Mouse (Mus musculus): ENCODE data around the gene Lrat. TPM values are rescaled to one million over a fixed set of nuclear protein-coding genes. Genes with fewer than 3 reads are reported as not detected.

The Lrat gene
- polyA plus RNA-seq, 1 experiment from 2014 or later = 0.13 TPM

DNA sequence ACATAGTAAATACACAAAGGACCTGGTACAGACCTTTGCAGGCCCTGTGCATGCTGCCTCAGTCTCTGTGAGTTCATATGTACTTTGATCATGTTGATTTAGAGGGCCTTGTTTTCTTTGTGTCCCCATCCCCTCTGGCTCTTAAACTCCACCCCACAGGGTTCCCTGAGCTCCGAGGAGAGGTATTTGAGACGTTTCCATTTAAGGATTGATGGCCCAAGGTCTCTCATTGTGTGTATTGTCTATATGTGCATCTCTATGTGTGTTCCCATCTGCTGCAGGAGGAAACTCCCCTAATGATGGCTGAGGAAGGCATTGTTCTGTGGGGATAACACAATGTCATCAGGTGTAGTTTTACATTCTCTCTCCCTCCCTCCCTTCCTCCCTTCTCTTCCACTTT lies 14.9 kb downstream of the Lrat start:
- no peak for ATAC-seq (ENCODE audit: insufficient number of reproducible peaks, low FRiP score)
- 25% methylated on average over 2 of the region's 2 CpGs for WGBS

GRCm38 (mm10) chr3:82877258-82877657 lies 26.5 kb downstream of the Lrat start:
- H3K27ac ChIP-seq (ENCODE audit: poor library complexity, severe bottlenecking) = no peak overlapping the region
- H3K4me1 ChIP-seq (replicated peaks) = peaks cover 10% of the 10 kb centered on the region; the same call in 1 of the 2 replicates
- H3K27me3 ChIP-seq (replicated peaks) = peaks cover 15% of the 10 kb centered on the region
- H3K36me3 ChIP-seq = no peaks in the 10 kb centered on the region
- H3K4me2 ChIP-seq = no peak overlapping the region
- no peak overlapping the region for H3K9ac ChIP-seq
- H3K9me3 ChIP-seq (replicated peaks) = peaks cover 5% of the 10 kb centered on the region; the same call in 1 of the 2 replicates
- WGBS = 4% methylated on average over 4 of the region's 4 CpGs
- no peak for ATAC-seq (ENCODE audit: insufficient number of reproducible peaks, low FRiP score)
- H3K4me3 ChIP-seq = no peak overlapping the region

More for the DNA sequence above, 14.9 kb downstream of the Lrat start:
- no peaks in the 10 kb centered on the region for H3K9me3 ChIP-seq (replicated peaks)
- no peak overlapping the region for H3K27ac ChIP-seq (ENCODE audit: poor library complexity, severe bottlenecking)
- H3K4me1 ChIP-seq (replicated peaks) = no peaks in the 10 kb centered on the region
- no peak overlapping the region for H3K9ac ChIP-seq
- H3K27me3 ChIP-seq (replicated peaks) = no peaks in the 10 kb centered on the region
- H3K4me3 ChIP-seq = no peak overlapping the region
- no peaks in the 10 kb centered on the region for H3K36me3 ChIP-seq
- no peak overlapping the region for H3K4me2 ChIP-seq

GRCm38 (mm10) chr3:82876372-82876739 lies 27.4 kb downstream of the Lrat start, which contains the start of gene Rbm46:
Rbm46 (minus strand) TSS chr3:82876483.
- ATAC-seq (ENCODE audit: insufficient number of reproducible peaks, low FRiP score) = peak; percentile 88
- no peak within 1 kb of the TSS for H3K27ac ChIP-seq (ENCODE audit: poor library complexity, severe bottlenecking)
- H3K27me3 ChIP-seq (replicated peaks) = peaks cover 15% of the 10 kb centered on the region
- peaks cover 10% of the 10 kb centered on the region; the same call in 1 of the 2 replicates for H3K4me1 ChIP-seq (replicated peaks)
- peaks cover 5% of the 10 kb centered on the region; the same call in 1 of the 2 replicates for H3K9me3 ChIP-seq (replicated peaks)
- 19% methylated on average over 36 of the region's 36 CpGs for WGBS
- H3K36me3 ChIP-seq = no peaks in the 10 kb centered on the region
- H3K4me3 ChIP-seq = peak within 1 kb of the TSS; percentile 46
- peak within 1 kb of the TSS; percentile 22; the same call in 1 of the 2 replicates for H3K9ac ChIP-seq
- peak within 1 kb of the TSS; percentile 70 for H3K4me2 ChIP-seq

DNA sequence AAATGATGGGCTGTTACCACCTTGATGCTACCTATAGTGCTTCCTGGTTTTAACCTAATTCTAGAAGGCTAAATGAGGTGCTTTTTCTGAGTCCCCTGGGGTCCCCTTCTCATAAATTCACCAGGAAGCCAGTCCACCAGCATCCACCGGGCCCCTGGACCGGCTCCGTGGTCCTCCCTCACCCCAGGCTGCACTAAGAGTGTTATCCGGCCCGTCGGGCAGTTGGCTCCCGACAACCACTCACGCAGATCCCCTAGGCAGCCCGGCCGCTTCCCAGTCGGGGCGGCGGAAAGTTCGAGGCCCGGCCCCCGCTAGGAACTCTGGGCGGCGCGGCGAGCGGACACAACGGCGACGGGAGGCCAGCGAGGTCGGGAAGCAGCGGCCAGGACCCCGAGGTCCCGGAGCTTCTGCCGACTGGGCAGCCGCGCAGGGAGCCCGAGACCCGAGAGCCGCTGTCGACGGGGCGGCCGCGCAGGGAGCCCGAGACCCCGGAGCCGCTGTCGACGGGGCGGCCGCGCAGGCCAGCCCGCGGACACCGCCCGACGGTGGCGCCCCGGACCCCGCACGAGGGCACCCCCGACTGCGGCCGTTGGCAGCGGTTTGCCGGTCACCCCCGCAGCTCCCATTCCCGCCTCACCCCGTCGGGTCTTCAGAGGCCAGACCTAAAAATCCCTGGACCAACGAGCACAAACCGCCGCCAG lies 28.0 kb downstream of the Lrat start:
- H3K4me1 ChIP-seq (replicated peaks) = peaks cover 10% of the 10 kb centered on the region; the same call in 1 of the 2 replicates
- peaks cover 5% of the 10 kb centered on the region; the same call in 1 of the 2 replicates for H3K9me3 ChIP-seq (replicated peaks)
- peak overlapping the region; percentile 46 for H3K4me3 ChIP-seq
- ATAC-seq (ENCODE audit: insufficient number of reproducible peaks, low FRiP score) = peak; percentile 39
- H3K9ac ChIP-seq = peak overlapping the region; percentile 22; the same call in 1 of the 2 replicates
- no peaks in the 10 kb centered on the region for H3K36me3 ChIP-seq
- H3K4me2 ChIP-seq = peak overlapping the region; percentile 70
- no peak overlapping the region for H3K27ac ChIP-seq (ENCODE audit: poor library complexity, severe bottlenecking)
- H3K27me3 ChIP-seq (replicated peaks) = peaks cover 15% of the 10 kb centered on the region
- 15% methylated on average over 68 of the region's 69 CpGs for WGBS

DNA sequence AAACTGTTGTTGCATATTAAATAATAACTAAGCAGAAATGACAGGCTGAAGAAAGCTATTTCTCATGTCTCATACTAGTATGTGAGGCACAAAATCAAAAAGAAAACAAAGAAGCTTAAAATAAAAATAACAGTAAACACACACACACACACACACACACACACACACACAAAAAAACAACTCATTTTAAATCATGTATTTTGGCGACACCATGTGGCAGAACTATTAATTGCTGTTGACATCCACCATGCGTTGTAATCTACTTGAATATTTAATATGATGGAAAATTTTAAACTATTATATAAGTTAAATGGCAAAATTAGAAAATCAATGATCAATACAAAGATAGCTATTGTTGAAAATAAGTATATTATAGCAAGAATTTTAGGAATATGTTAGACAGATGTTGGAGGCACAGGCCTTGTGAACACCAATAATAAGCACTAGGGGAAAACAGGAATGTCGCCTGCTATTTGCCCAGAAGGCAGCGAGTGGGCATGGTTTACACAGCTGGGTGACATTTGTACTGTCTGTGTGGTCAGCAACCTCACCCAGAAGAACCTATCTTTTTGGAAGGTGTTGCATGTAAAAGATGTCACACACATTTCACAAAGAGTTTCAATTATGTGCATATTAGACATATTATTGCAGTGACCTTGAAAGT lies 46.2 kb downstream of the Lrat start:
- Histone ChIP-seq H3K4me3 (no peak overlapping the region), H3K4me2 (no peak overlapping the region), H3K9me3 (replicated peaks) (no peaks in the 10 kb centered on the region), H3K27me3 (replicated peaks) (no peaks in the 10 kb centered on the region), H3K4me1 (replicated peaks) (no peaks in the 10 kb centered on the region), H3K9ac (no peak overlapping the region), H3K27ac (ENCODE audit: poor library complexity, severe bottlenecking) (no peak overlapping the region), H3K36me3 (no peaks in the 10 kb centered on the region)
- ATAC-seq (ENCODE audit: insufficient number of reproducible peaks, low FRiP score) = no peak
- 27% methylated on average over 4 of the region's 4 CpGs for WGBS

Other genes starting within 250 kb of the Lrat start
- 1.7 and 2.6 TPM in 2 replicates for gene Rbm46, start 27.5 kb downstream of the Lrat start, polyA plus RNA-seq (2016; fragmentation: Nextera tagmentation; extraction: Ambion mirVana)
- gene Fgg, start 103.8 kb upstream of the Lrat start, polyA plus RNA-seq (2016; fragmentation: Nextera tagmentation; extraction: Ambion mirVana) = 0.32 and 3.1 TPM in 2 replicates
- gene Fga, start 122.1 kb upstream of the Lrat start, polyA plus RNA-seq (2016; fragmentation: Nextera tagmentation; extraction: Ambion mirVana) = 0.67 and 3.9 TPM in 2 replicates
- 0.39 and 2.2 TPM in 2 replicates for gene Fgb, start 145.9 kb upstream of the Lrat start, polyA plus RNA-seq (2016; fragmentation: Nextera tagmentation; extraction: Ambion mirVana)
- 59.3 and 60.3 TPM in 2 replicates for gene Plrg1, start 151.5 kb upstream of the Lrat start, polyA plus RNA-seq (2016; fragmentation: Nextera tagmentation; extraction: Ambion mirVana)
- 0.11 and 0.15 TPM in 2 replicates for gene Dchs2, start 224.0 kb upstream of the Lrat start, polyA plus RNA-seq (2016; fragmentation: Nextera tagmentation; extraction: Ambion mirVana)

All from heart, embryonic 12.5 days (tissue).